Mouse (Mus musculus) MEL-GATA-1-ER (cell line): Measurements from ENCODE around the gene Gm3727.
"Not testable (repeated sequence)": the region's sequence is repeated elsewhere in the genome, so short reads cannot be mapped to it uniquely, and the experiment has no call there.

ENCODE experiments used
- DNase-seq: peaks from one replicate; pipeline ENCODE4 v3.0.0-alpha.2; 2012; ENCODE audit warnings: low read depth; ENCODE audit errors: extremely low read depth

The Gm3727 gene

GRCm38 (mm10) chr14:7264614-7265013 is at the start of gene Gm3727:
Gene Gm3727 (minus strand): TSS chr14:7264714.
- not testable (repeated sequence) for DNase-seq

- DNase-seq, result not testable (repeated sequence)
Observed at GRCm38 (mm10) chr14:7243498-7243897, 21.0 kb downstream of the Gm3727 start.
